Mouse (Mus musculus) ES-Bruce4 (cell line): ENCODE data around the gene Tbl3. TPM values are rescaled to one million over a fixed set of nuclear protein-coding genes. Genes with fewer than 3 reads are reported as not detected.

Experiments used
- H3K27ac ChIP-seq: 2 replicates; pipeline ENCODE4 v1.5.1; 2012; ENCODE audit warnings: low read length, inconsistent platforms; ENCODE audit not compliant: insufficient read depth
- H3K27me3 ChIP-seq: 2 replicates; pipeline ENCODE4 v1.6.1; 2012; ENCODE audit warnings: mild to moderate bottlenecking, low read length, inconsistent platforms; ENCODE audit not compliant: control insufficient read depth, poor library complexity, insufficient read depth, severe bottlenecking
- H3K36me3 ChIP-seq: 2 replicates; pipeline ENCODE4 v1.6.1; 2012; ENCODE audit warnings: inconsistent platforms, mild to moderate bottlenecking, low read length, moderate library complexity; ENCODE audit not compliant: control insufficient read depth, poor library complexity, insufficient read depth, severe bottlenecking
- H3K4me1 ChIP-seq: one replicate; pipeline ENCODE4 v1.8.1; 2011; ENCODE audit warnings: low read length; ENCODE audit not compliant: control insufficient read depth, insufficient read depth
- H3K4me3 ChIP-seq: 2 replicates; pipeline ENCODE4 v1.5.1; 2011; ENCODE audit warnings: low read depth, mild to moderate bottlenecking, low read length
- H3K9ac ChIP-seq: 2 replicates; pipeline ENCODE4 v1.6.1; 2012; ENCODE audit warnings: low read depth, mild to moderate bottlenecking, inconsistent platforms; ENCODE audit not compliant: poor library complexity, severe bottlenecking
- H3K9me3 ChIP-seq: replicated peaks from 2 replicates; pipeline ENCODE4 v1.6.1; 2012; ENCODE audit warnings: mild to moderate bottlenecking, low read length, inconsistent platforms; ENCODE audit not compliant: control insufficient read depth, poor library complexity, insufficient read depth, severe bottlenecking
- CTCF ChIP-seq: IDR thresholded peaks from one replicate; pipeline ENCODE4 v1.8.1; 2011; ENCODE audit warnings: low read depth, low read length
- EP300 ChIP-seq: IDR thresholded peaks from 2 replicates; pipeline ENCODE4 v1.6.1; 2011; ENCODE audit warnings: low read depth, low read length; ENCODE audit not compliant: insufficient read depth
- POLR2A ChIP-seq: IDR thresholded peaks from one replicate; pipeline ENCODE4 v1.8.1; 2011; ENCODE audit warnings: low read length; ENCODE audit not compliant: insufficient read depth
- polyA plus RNA-seq: library from polyadenylated mRNA; stranded (reverse); fragments of >200 nt; gene quantifications from 2 replicates; pipeline ENCODE4 v1.2.4, GENCODE M21; 2011; ENCODE audit warnings: low read depth; ENCODE audit not compliant: missing spikeins, insufficient read depth, insufficient read length

The Tbl3 gene
- 43.3 and 44.4 TPM in 2 replicates for polyA plus RNA-seq

- Histone ChIP-seq H3K9ac (peak within 1 kb of the TSS; percentile 59), H3K9me3 (no peaks in the 10 kb centered on the region), H3K36me3 (peaks cover 11% of the 10 kb centered on the region), H3K4me1 (no peaks in the 10 kb centered on the region), H3K4me3 (peak within 1 kb of the TSS; percentile 84), H3K27me3 (no peaks in the 10 kb centered on the region), H3K27ac (peak within 1 kb of the TSS; percentile 58)
- 0 out of 2 replicates have a peak, but pooled peaks have one; percentile 26 for TF ChIP-seq EP300
- peak; percentile 58 for TF ChIP-seq POLR2A
- TF ChIP-seq CTCF, result no peak
Measured at GRCm38 (mm10) chr17:24706982-24707800, at the start of gene Tbl3. Gene Tbl3, minus strand, starts transcription at chr17:24707660.

DNA sequence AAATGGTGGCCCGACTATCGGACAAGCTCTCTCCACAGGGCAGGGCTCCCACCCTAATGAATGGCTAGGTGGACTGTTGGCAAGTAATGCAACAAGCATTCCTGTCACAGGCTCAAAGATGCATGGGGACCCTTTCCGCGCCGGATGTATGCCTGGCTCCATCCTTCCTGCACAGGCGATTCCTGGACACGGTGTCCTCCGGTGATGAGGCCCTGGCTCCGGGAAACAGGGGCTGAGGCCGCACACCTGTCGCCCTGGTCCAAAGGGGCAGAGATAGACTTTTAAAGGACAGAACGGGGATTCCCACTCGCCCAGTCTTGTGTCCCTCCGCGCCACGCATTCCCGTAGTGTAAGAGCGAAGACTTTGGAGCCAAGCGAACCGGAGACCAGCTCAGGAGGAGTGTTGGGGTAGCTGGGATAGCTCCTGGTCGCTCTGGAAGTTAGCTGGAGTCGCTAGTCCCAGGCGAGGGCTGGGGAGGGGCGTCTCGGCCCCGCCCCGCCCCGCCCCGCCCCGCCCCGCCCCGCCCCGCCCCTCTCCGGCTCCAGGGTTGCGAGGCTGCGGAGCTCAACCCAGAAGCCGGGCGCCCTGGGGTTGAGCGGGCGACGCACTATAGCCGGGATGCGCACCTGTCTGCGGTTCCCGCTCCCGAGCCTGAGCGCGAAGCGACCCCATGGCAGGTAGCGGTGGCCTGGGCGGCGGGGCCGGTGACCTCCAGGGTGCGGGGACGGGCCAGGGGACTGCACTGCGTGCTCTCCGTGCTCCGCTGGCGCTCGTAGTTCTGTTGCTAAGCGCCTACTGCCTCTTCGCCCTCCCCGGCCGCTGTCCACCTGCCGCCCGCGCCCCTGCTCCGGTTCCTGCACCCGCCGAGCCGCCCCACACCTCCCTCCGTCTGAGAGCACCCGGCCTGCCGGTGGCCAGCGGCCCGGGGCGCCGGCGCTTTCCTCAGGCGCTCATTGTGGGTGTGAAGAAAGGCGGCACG is 45.2 kb upstream of the Tbl3 start, which contains the start of gene Hs3st6:
Hs3st6 (plus strand) TSS at position 574 of the 980 bp plus-strand sequence.
- TF ChIP-seq POLR2A (no peak), CTCF (no peak), EP300 (no peak)
- H3K4me1 ChIP-seq, result no peaks in the 10 kb centered on the region
- no peaks in the 10 kb centered on the region for H3K27me3 ChIP-seq
- H3K27ac ChIP-seq, result no peak within 1 kb of the TSS
- H3K9ac ChIP-seq, result peak within 1 kb of the TSS; percentile 40
- H3K4me3 ChIP-seq, result peak within 1 kb of the TSS; percentile 63
- no peaks in the 10 kb centered on the region for H3K36me3 ChIP-seq
- no peaks in the 10 kb centered on the region for H3K9me3 ChIP-seq

DNA sequence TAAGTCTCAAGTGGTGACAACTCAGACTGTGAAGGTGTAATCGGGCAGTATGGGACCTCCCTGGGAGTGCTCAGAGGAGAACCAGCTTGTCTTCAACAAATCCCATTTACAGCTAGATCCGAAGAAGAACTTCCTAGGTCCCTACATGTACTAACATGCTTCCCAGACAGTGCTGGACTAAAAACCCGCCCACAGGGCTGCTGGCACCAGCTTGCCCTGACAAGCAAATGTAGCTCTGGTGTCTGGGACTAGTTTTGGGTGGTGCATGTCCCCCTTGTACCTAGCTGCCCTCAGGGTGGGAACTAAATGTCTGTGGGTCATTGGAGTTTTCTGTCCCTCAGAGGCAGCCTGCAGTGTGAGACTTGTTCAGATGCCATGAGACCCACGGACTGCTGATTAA is 44.1 kb upstream of the Tbl3 start:
- Histone ChIP-seq H3K4me3 (no peak overlapping the region), H3K27ac (no peak overlapping the region), H3K9ac (no peak overlapping the region), H3K9me3 (no peaks in the 10 kb centered on the region), H3K36me3 (no peaks in the 10 kb centered on the region), H3K27me3 (no peaks in the 10 kb centered on the region), H3K4me1 (no peaks in the 10 kb centered on the region)
- TF ChIP-seq CTCF, result no peak
- no peak for TF ChIP-seq POLR2A
- no peak for TF ChIP-seq EP300

DNA sequence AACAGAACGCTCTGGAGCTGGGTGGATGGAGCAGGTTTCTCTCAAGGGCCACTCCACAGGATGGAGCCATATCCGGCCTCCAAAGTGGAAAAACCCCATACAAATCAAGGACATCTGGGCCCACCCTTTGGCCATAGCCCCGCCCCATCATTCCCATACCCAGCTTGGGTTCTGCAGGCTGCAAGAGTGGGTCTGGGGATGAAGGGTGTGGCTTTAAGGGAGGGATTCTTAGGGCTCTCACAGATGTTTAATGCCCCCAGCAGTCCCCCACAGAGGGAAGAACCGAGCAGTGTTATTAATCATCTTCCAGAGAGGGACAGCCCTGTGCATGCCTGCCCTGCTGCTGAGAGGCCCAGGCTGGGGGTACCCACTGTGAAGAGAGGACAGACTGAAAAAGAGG is 39.5 kb upstream of the Tbl3 start:
- H3K9ac ChIP-seq, result no peak overlapping the region
- no peaks in the 10 kb centered on the region for H3K9me3 ChIP-seq
- no peaks in the 10 kb centered on the region for H3K36me3 ChIP-seq
- H3K27ac ChIP-seq, result no peak overlapping the region
- no peak for TF ChIP-seq CTCF
- no peak for TF ChIP-seq EP300
- no peak for TF ChIP-seq POLR2A
- H3K4me1 ChIP-seq, result no peaks in the 10 kb centered on the region
- no peak overlapping the region for H3K4me3 ChIP-seq
- H3K27me3 ChIP-seq, result no peaks in the 10 kb centered on the region

GRCm38 (mm10) chr17:24745526-24746497 is 38.4 kb upstream of the Tbl3 start:
- no peak overlapping the region for H3K27ac ChIP-seq
- TF ChIP-seq POLR2A, result no peak
- peak; percentile 93 for TF ChIP-seq CTCF
- no peak for TF ChIP-seq EP300
- H3K9me3 ChIP-seq, result no peaks in the 10 kb centered on the region
- no peaks in the 10 kb centered on the region for H3K4me1 ChIP-seq
- H3K27me3 ChIP-seq, result no peaks in the 10 kb centered on the region
- no peak overlapping the region for H3K4me3 ChIP-seq
- H3K9ac ChIP-seq, result no peak overlapping the region
- no peaks in the 10 kb centered on the region for H3K36me3 ChIP-seq
